In genomic region chr6:125422051-125422822, GRCm38 (mm10) we compare ENCODE assay signal across 8 mouse cellular contexts. TPM values are rescaled to one million over a fixed set of nuclear protein-coding genes. Genes with fewer than 3 reads are reported as not detected.
DNase-seq lines count a peak whose midpoint lies in the region; ATAC-seq lines count a peak whose summit lies in the region.

No protein-coding gene starts in this region.

- no peaks in the 10 kb centered on the region for H3K27me3 ChIP-seq in lung, embryonic 15.5 days
- peaks cover 5% of the 10 kb centered on the region; the same call in 1 of the 2 replicates for H3K27me3 ChIP-seq in neural tube, embryonic 15.5 days (replicated peaks)

- no peaks in the 10 kb centered on the region for H3K36me3 ChIP-seq in lung, embryonic 15.5 days
- H3K36me3 ChIP-seq in neural tube, embryonic 15.5 days = no peaks in the 10 kb centered on the region

- peaks cover 22% of the 10 kb centered on the region for H3K4me1 ChIP-seq in lung, embryonic 15.5 days
- peaks cover 20% of the 10 kb centered on the region for H3K4me1 ChIP-seq in neural tube, embryonic 15.5 days

- no peak overlapping the region for H3K9ac ChIP-seq in lung, embryonic 15.5 days
- no peak overlapping the region for H3K9ac ChIP-seq in neural tube, embryonic 15.5 days (replicated peaks)

- ATAC-seq in granulocyte monocyte progenitor cell, adult 5-6 weeks (replicated peaks; ENCODE audit: poor library complexity, severe bottlenecking) = peak; percentile 61
- peak; percentile 64 for ATAC-seq in lung, embryonic 15.5 days (ENCODE audit: borderline replicate concordance, extremely low read depth, low FRiP score, low TSS enrichment)
- no peak for ATAC-seq in neural tube, embryonic 15.5 days (ENCODE audit: low FRiP score)

- peak overlapping the region; percentile 53 for H3K4me2 ChIP-seq in lung, embryonic 15.5 days
- H3K4me2 ChIP-seq in neural tube, embryonic 15.5 days = peak overlapping the region; percentile 52

- H3K27ac ChIP-seq in lung, embryonic 15.5 days = no peak overlapping the region
- H3K27ac ChIP-seq in neural tube, embryonic 15.5 days (replicated peaks) = no peak overlapping the region

- DNase-seq in cerebellum, postnatal 25 days = peak; percentile 19 to 53
- DNase-seq in cerebellum, adult 11-12 months = no peak
- peak; percentile 42 for DNase-seq in c-Kit-positive CD71-positive TER-119-negative erythroid progenitor cells, embryonic 14.5 days (ENCODE audit: low read depth)
- DNase-seq in kidney, adult 18-20 months = peak; percentile 68
- peak; percentile 54 for DNase-seq in urinary bladder, adult 2 months (ENCODE audit: low spot score)

- 15% methylated on average over 20 of the region's 20 CpGs for WGBS in lung, embryonic 15.5 days
- 15% methylated on average over 20 of the region's 20 CpGs for WGBS in neural tube, embryonic 15.5 days

- peak overlapping the region; percentile 22 for H3K4me3 ChIP-seq in lung, embryonic 15.5 days
- peak overlapping the region; percentile 15 for H3K4me3 ChIP-seq in neural tube, embryonic 15.5 days (replicated peaks)

- H3K9me3 ChIP-seq in lung, embryonic 15.5 days = no peaks in the 10 kb centered on the region
- no peaks in the 10 kb centered on the region for H3K9me3 ChIP-seq in neural tube, embryonic 15.5 days (replicated peaks)

RNA-seq across cellular contexts. Expression of gene Plekhg6, which starts 41.6 kb away (rescaled TPM):
- total RNA-seq in granulocyte monocyte progenitor cell, adult 5-6 weeks (2014; fragmentation: Nextera tagmentation) = not detected in 2 replicates
- not detected in 2 replicates for total RNA-seq in granulocyte monocyte progenitor cell, adult 5-6 weeks (2017)
- 0.31 and 0.36 TPM in 2 replicates for polyA plus RNA-seq in lung, embryonic 15.5 days (2015; fragmentation: Nextera tagmentation; extraction: Ambion mirVana)
- 0.23 and 0.70 TPM in 2 replicates for polyA plus RNA-seq in neural tube, embryonic 15.5 days (2015; fragmentation: Nextera tagmentation; extraction: Ambion mirVana)
- 17.5 and 18.7 TPM in 2 replicates for polyA plus RNA-seq in urinary bladder, adult 2 months (2012; rRNA removed)

Comparison
In these comparisons a context has a peak if more than half of its experiments do, and no peak if none do; other contexts are left out.
1. RNA of gene Plekhg6, which starts 41.6 kb away (polyA plus RNA-seq): 17.5 to 18.7 TPM in urinary bladder, adult 2 months; 0.31 to 0.36 TPM in lung, embryonic 15.5 days and 0.23 to 0.70 TPM in neural tube, embryonic 15.5 days; every median in the first group is over 10 times any median in the second.